Mouse (Mus musculus): Measurements from ENCODE around the gene Ccni. TPM values are rescaled to one million over a fixed set of nuclear protein-coding genes. Genes with fewer than 3 reads are reported as not detected.

Ccni gene
- 10 to 100 TPM; 66.3 to 72.1 TPM for total RNA-seq (2021)
- long read RNA-seq, experiment 1, transcript Ccni-201 (7 exons, 2,804 nt) = major isoform, 17 of 19 reads
- long read RNA-seq, experiment 1, partial matches to known transcripts = 2 of 19 reads
- long read RNA-seq, experiment 1, other reads (novel, unspliced or antisense) = 0 of 19 reads
- long read RNA-seq, experiment 2, transcript Ccni-201 (7 exons, 2,804 nt) = major isoform, 18 of 19 reads
- long read RNA-seq, experiment 2, partial matches to known transcripts = 0 of 19 reads
- long read RNA-seq, experiment 2, other reads (novel, unspliced or antisense) = 1 of 19 reads

DNA sequence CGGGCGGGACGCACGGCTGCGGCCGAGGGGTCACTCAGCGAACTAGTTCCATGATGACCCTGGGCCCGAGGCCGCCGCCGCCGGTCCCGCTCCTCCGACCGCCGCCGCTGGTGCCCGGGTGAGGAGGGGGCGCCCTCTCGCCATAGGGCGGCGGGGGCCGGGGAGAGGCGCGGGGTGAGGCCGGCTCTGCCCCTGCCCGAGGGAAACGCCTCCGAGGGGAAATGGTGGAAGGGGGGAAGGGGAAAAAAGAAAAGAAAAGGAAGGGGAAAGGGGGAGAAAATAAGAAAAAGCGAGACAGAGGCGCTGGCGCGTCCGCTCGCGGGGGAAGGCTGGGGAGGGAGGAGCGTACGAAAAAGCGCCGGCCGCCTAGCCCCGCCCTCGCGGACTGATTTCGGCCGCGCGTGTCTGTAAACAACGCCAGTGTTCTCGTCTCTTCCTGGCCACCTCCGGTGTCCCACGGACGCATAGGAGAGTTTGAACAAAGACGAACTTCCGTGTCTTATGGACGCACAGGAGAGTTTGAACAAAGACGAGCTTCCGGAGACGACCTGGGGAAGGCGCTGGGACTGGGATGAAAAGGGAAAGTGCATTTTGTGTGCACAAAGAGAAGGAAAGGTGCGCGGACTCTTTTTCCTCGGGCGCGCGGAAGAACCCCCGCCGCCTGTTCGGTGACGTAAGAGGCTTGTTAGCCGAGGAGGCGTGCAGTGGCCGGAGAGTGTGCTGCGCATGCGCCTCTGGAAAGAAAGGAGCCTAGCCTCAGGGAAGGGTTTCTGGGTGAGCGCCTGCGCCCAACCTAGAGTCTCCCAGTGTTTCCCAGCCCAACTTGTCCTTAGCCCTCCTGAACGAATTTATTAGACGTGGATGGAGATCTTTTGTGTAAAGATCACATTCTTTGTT is at the start of gene Ccni, which contains the start of gene 2010109A12Rik:
Gene Ccni, minus strand, starts transcription at position 387 of the 897 bp plus-strand sequence.
Gene 2010109A12Rik, plus strand, starts transcription at position 410 of the 897 bp plus-strand sequence.
- DNase-seq (ENCODE audit: low spot score) = peak; percentile 94

- DNase-seq (ENCODE audit: low spot score) = no peak
Observed at GRCm38 (mm10) chr5:93255759-93256265, 49.5 kb upstream of the Ccni start.

- peak; percentile 89 for DNase-seq (ENCODE audit: low spot score)
Observed at GRCm38 (mm10) chr5:93251001-93251760, 44.9 kb upstream of the Ccni start.

- no peak for DNase-seq (ENCODE audit: low spot score)
Observed at GRCm38 (mm10) chr5:93249940-93250578, 43.8 kb upstream of the Ccni start.

GRCm38 (mm10) chr5:93245280-93245679 is 39.0 kb upstream of the Ccni start:
- DNase-seq (ENCODE audit: low spot score) = no peak

- no peak for DNase-seq (ENCODE audit: low spot score)
Observed at GRCm38 (mm10) chr5:93239590-93240544, 33.6 kb upstream of the Ccni start.

DNA sequence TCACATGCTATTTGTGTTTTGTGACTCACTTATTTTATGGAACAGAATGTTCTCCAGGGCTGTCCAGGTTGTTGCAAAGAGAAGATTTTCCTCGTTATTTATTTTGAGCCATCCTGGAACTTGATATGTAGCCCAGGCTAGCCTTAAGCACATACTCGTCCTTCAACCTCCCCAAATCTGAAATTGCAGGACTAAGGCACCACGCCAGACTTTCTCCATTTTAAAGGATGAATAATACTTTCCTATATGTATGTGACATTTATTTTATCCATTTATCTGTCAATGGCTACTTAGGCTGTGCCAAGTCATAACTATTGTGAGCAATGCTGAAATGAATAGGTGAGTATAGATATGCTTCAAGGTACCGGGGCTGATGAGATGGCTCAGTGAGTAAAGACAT is 30.2 kb upstream of the Ccni start:
- DNase-seq (ENCODE audit: low spot score) = no peak

DNA sequence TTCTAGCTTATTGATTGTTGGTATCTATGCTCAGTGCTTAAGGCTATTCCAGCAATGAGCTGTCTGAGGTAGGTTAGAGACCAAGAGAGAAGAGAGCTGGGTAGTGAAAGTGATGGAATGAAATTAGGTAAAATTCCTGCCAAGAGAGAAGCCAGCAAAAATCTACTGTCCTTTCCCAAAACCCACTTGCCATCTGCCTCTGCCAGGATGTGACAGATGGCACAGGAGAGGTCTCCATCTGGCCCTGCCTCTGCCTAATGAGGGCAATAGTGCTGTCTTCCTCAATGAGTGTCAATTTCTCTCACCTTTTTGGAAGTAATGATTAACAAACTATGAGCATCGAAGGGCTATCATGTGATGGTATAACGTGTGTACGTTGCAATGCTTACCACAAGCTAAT is 29.6 kb upstream of the Ccni start:
- no peak for DNase-seq (ENCODE audit: low spot score)

- no peak for DNase-seq (ENCODE audit: low spot score)
Observed at GRCm38 (mm10) chr5:93234605-93235004, 28.3 kb upstream of the Ccni start.

DNA sequence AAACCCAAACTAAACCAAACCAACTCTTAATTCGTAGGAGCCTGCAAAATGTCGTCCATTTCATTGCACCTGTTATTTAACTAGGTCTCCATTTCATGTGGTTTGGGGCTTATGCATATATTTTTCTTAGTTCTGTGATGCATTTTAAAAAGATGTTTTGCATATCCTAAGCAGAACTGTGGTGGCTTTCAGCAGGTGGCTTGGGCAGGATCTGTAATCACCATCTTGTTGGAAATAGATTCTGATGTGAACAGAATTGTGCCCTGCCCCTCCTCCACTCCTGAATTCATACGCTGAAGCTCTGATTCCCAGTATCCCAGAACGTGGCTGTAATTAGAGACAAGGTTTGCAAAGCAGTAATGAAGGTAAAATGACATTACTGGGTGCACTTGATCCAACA is 27.8 kb upstream of the Ccni start:
- DNase-seq (ENCODE audit: low spot score) = no peak

GRCm38 (mm10) chr5:93232838-93233237 is 26.5 kb upstream of the Ccni start:
- DNase-seq (ENCODE audit: low spot score) = no peak

- DNase-seq (ENCODE audit: low spot score) = no peak
Observed at GRCm38 (mm10) chr5:93231721-93232120, 25.4 kb upstream of the Ccni start.

- no peak for DNase-seq (ENCODE audit: low spot score)
Observed at GRCm38 (mm10) chr5:93229527-93229926, 23.2 kb upstream of the Ccni start.

DNA sequence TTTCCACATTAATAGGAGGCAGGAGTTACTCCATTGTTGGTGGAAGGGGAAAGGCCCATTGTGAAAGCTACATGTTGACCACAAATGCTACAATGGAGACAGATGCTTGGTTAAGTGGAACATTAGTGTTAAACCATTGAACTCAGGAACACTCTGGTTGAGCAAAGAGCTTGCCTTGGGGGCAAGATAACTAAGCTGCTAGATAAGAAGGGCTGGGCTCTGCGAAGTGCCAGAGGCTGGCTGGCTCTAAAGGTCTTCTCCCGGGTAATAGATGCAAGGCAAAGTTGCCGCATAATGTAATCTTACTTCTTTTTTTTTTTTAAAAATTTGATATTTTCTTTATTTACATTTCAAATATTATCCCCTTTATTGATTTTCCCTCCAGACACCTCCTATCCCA is 20.9 kb upstream of the Ccni start:
- no peak for DNase-seq (ENCODE audit: low spot score)

- no peak for DNase-seq (ENCODE audit: low spot score)
Observed at GRCm38 (mm10) chr5:93224549-93224948, 18.3 kb upstream of the Ccni start.

- peak; percentile 55 for DNase-seq (ENCODE audit: low spot score)
Observed at GRCm38 (mm10) chr5:93221661-93222060, 15.4 kb upstream of the Ccni start.

- DNase-seq (ENCODE audit: low spot score) = no peak
Observed at GRCm38 (mm10) chr5:93218375-93218774, 12.1 kb upstream of the Ccni start.

DNA sequence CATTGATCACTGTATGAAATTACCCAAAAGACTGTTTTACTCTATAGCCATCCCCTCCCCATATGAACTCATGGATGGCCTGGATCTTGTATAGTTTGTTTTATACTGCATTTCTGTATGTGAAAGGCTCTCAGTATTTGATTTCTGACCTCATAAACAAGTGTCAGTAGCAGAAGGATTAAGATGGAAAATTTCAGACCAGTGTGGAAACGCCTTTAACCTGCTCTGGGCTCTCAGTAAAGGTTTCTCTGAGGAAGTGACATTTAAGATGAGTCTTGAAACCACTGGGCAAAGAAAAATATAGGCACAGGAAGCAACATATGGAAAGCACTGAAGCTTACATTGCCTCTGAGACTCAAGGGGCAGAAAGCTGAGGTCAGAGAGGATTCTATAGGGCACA is 1.3 kb upstream of the Ccni start:
- no peak for DNase-seq (ENCODE audit: low spot score)

DNA sequence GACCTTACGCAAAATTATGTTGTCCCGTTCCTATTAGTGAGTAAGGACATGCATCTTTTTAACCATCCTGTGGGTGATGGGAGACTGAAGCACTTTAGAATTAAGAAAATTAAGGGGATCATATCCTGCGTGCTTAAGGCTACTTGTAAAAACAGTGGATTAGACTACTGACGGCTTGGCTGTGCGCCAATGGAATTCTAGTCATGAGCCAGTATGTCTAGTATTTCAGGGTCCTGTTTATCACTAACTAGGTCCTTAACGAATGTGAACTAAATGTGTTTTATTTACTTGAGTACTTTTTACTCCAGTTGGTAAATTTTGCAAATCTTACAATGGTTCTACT is 682 bp upstream of the Ccni start:
- peak; percentile 39 for DNase-seq (ENCODE audit: low spot score)

Data from gastrocnemius, adult 18-20 months (tissue).